Mouse (Mus musculus) left cerebral cortex, postnatal 25 days (tissue): ENCODE measurements around the gene Rnf227. TPM values are rescaled to one million over a fixed set of nuclear protein-coding genes. Genes with fewer than 3 reads are reported as not detected.
A peak's percentile ranks its signal among the peaks of the same experiment; 100 is the strongest.
"Not testable (repeated sequence)": the region's sequence is repeated elsewhere in the genome, so short reads cannot be mapped to it uniquely, and the experiment has no call there.

Source experiments
- DNase-seq, 2 experiments: peaks; one replicate each; pipeline ENCODE4 v3.0.0; 2022; ENCODE audit warnings: low spot score in 2 of 2, mixed read lengths in 1 of 2
- intact Hi-C: fragments of 180-260 bp; cut with DNase I; formaldehyde crosslinking; loops from one replicate; pipeline ENCODE4 v1.15.1; 2025
- total RNA-seq, 2 experiments: library from RNA; stranded (reverse); gene quantifications; 2 replicates each; pipeline ENCODE4 v1.2.3; 2021

Rnf227 gene
- total RNA-seq = 100 to 1,000 TPM; 141 to 143 TPM

DNA sequence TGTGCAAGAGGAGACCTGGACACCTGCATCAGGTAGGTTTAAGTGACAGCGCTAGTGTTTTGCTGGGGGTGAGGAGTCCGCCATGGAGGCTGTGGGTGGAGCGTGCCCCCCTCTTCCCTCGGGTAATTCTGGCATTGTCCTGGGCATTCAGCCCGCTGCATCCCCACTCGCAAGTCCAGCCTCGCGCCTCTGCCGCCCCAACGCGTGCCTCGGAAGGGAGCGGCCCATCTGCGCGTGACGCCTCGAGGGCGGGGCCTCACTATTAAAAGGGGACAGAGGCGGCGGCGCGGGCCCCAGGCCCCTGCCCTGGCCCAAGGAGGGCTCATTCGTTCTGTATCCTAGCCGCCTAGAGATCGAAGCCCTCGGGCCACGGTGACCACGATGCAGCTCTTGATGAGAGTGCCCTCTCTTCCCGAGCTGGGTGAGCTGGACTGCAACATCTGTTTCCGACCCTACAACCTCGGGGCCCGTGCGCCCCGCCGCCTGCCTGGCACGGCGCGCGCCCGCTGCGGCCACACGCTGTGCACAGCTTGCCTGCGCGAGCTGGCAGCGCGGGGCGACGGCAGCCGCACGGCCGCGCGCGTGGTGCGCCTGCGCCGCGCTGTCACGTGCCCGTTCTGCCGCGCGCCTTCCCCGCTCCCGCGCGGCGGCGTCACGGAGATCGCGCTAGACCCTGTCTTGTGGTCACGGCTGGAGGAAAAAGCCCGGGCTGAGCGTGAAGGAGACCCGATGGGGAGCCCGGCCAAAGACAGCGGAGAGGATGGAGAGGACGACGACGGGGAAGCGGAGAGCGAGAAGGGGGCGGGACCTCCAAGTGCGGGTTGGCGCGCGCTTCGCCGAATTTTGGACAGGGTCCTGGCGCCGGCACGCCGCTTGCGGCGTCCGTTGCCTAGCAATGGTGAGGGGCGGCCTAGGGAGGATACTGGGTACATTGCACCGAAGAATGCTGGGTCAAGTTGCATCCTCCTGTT, at the start of gene Rnf227:
Gene Rnf227, plus strand, starts transcription at position 301 of the 971 bp plus-strand sequence.
- peak; percentile 80 to 90 for DNase-seq
- intact Hi-C loops = no loop called here

- intact Hi-C loops = no loop called here
- no peak for DNase-seq
Observed at GRCm38 (mm10) chr11:69291111-69291510, 49.1 kb upstream of the Rnf227 start.

- intact Hi-C loops = no loop called here
- DNase-seq = peak in 1 of 2 experiments; percentile 74
Observed at GRCm38 (mm10) chr11:69295286-69295685, 45.0 kb upstream of the Rnf227 start.

DNA sequence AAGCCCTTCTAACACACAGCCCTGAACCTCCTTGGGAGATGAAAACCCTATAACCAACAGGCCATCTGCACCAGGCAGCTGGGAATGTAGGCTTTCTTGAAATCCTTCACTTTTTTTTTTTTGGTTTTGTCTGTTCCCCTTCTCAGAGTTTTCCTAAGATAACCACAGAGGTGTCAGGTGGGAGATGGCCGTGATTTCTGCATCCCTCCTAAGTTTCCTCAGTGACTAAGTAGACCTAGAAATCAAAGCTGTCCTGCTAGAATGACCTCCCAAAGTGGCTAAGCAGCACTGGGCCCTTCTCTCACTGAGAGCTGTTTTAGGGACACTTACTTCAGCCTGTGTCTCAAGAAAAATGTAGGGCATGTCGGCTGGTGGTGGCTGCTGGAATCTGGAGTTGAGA, 42.5 kb upstream of the Rnf227 start:
- intact Hi-C loops = loop anchor here (2.0 kb wide), 1 partner anchor 25 kb away; the partner anchor contains the start of genes Cntrob and Trappc1
- peak in 1 of 2 experiments; percentile 66 for DNase-seq

- DNase-seq = no peak
- intact Hi-C loops = loop anchor here (2.0 kb wide), 1 partner anchor 25 kb away; the partner anchor contains the start of genes Cntrob and Trappc1
Observed at GRCm38 (mm10) chr11:69298231-69298630, 42.0 kb upstream of the Rnf227 start.

GRCm38 (mm10) chr11:69302817-69303216, 37.4 kb upstream of the Rnf227 start:
- no peak for DNase-seq
- intact Hi-C loops = no loop called here

- intact Hi-C loops = no loop called here
Observed at GRCm38 (mm10) chr11:69305291-69305690, 35.0 kb upstream of the Rnf227 start.

DNA sequence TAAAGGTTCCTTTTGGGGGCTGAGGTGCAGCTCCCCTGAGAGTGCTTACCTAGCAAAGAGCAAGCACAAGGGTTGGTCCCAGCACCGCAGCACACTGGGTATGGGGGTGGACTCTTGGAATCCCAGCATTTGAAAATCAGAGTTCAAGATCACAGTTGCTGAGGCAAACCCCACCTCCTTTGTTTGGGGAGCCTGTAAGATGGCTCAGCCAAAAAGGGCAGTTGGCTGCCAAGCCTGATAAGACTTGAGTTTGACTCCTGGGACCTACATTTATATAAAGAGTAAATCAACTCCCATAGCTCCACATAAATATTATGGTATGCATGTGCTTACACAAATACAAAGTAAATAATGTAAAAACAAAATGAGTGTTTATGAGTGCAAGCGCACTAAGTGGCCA, 34.2 kb upstream of the Rnf227 start:
- intact Hi-C loops = no loop called here
- no peak for DNase-seq

More at GRCm38 (mm10) chr11:69305291-69305690, 35.0 kb upstream of the Rnf227 start:
- no peak for DNase-seq

- intact Hi-C loops = no loop called here
- no peak for DNase-seq
Observed at GRCm38 (mm10) chr11:69311266-69311665, 29.0 kb upstream of the Rnf227 start.

DNA sequence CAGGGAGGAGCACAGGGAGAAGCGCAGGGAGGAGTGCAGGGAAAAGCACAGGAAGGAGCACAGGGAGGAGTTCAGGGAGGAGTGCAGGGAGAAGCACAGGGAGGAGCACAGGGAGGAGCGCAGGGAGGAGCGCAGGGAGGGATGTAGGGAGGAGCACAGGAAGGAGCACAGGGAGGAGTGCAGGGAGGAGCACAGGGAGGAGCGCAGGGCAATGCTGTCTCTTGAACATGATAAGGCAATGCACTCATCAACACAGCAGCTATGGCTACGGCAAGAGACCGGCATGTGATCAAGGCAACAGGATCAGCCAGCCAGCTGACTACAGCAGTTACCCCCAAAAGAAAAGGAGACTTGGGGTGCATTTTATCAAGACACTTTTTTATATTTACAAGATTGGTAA, 23.9 kb upstream of the Rnf227 start:
- DNase-seq = no peak
- intact Hi-C loops = no loop called here

GRCm38 (mm10) chr11:69318000-69318399, 22.3 kb upstream of the Rnf227 start:
- intact Hi-C loops, DNase-seq: not testable (repeated sequence)

DNA sequence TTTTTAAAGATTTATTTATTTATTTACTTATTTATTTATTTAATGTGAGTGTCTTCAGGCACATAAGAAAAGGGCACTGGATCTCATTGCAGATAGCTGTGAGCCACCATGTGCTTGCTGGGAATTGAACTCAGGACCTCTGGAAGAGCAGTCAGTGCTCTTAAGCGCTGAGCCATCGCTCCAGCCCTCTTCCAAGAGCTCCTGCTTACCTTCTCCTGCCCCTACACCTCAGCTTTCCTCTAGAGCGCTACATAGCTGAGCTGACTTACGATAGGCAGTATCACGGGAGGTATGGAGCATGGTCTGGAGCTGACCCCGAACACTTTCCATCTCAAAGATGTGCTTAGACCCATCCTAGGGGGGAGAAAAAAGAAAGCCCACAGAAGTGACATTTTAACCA, 18.7 kb upstream of the Rnf227 start:
- intact Hi-C loops = loop anchor here (5.0 kb wide), 1 partner anchor 46 kb away; the partner anchor contains the start of gene Chd3
- no peak for DNase-seq

- DNase-seq = peak; percentile 34 to 77
- intact Hi-C loops = loop anchor here (2.0 to 5.0 kb wide), 3 partner anchors 23 to 53 kb away; partner anchors contain the start of gene Chd3
Observed at GRCm38 (mm10) chr11:69322010-69322409, 18.3 kb upstream of the Rnf227 start.

- intact Hi-C loops = loop anchor here (2.0 to 5.0 kb wide), 3 partner anchors 24 to 54 kb away; partner anchors contain the start of gene Chd3
Observed at GRCm38 (mm10) chr11:69322693-69323471, 17.4 kb upstream of the Rnf227 start.

DNA sequence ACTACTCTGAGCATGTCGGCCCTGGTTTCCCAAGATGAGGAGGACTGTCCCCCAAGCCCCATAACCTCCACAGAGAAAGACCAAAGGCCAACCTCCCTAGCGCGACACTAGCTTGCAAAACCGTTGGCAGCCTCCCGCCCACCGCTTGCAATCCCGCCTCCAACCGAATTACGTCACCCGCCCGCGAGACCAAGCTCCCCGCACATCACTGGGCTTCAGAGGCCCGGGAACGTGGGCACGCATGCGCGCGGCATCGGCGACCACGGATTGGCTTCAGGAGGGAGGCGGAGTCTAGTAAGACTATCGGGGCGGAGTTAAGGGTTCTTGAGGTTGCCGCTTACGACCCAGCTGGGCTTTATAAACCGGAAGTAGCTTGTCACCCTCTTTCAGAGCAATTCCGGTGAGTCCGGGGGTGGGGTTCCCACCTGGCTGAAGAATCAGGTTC, 16.6 kb upstream of the Rnf227 start, which contains the start of the genes Cntrob and Trappc1:
Gene Cntrob, minus strand, starts transcription at position 109 of the 445 bp plus-strand sequence.
Gene Trappc1, plus strand, starts transcription at position 314 of the 445 bp plus-strand sequence.
- peak; percentile 97 to 99 for DNase-seq
- intact Hi-C loops = loop anchor here (2.0 to 5.0 kb wide), 4 partner anchors 25 to 65 kb away; partner anchors contain the start of gene Chd3

More at GRCm38 (mm10) chr11:69322693-69323471, 17.4 kb upstream of the Rnf227 start:
- no peak for DNase-seq

GRCm38 (mm10) chr11:69324749-69325148, 15.5 kb upstream of the Rnf227 start:
- no peak for DNase-seq
- intact Hi-C loops = loop anchor here (2.0 to 5.0 kb wide), 2 partner anchors 43 to 64 kb away; partner anchors contain the start of gene Chd3

DNA sequence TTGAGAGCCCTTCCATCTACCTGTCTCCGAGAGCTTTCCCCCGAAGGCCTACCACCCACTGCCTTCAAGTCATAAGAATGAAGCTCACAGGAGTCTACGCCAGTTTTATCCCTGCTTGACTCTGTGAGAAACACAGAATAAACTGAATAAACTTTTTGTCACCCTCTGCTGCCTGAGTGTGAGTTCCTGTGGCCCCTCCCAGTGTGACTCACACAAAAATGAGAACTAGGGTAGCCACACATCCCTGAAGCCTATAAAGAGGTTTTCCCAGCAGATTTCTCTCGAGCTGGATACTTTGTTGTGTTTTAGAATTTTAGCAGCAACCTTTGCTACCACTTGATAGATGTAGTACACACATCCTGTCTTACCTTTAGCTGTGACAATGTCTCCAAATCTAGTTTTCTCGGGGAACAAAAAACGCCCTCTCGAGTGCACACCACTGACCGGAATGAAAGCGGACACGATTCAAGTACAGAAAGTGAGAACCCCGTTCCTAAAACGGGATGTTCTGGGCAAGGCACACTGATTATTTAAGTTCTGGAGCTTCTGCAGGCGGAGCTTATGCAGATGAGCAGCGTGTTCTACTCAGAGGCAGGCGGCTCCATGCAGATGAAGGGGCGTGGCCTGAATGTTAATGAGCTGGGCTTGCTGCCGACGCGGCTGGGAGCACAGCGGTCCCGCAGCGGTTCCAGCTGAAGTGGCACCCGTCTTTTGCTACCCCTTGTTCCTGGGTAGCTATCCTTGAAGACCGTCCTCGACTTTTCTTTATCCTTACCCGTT, 14.4 kb upstream of the Rnf227 start, which contains the start of gene Kcnab3:
Gene Kcnab3, plus strand, starts transcription at position 631 of the 780 bp plus-strand sequence.
- intact Hi-C loops = loop anchor here (2.0 kb wide), 1 partner anchor 63 kb away; no protein-coding TSS in a partner anchor
- peak; percentile 84 to 93 for DNase-seq

DNA sequence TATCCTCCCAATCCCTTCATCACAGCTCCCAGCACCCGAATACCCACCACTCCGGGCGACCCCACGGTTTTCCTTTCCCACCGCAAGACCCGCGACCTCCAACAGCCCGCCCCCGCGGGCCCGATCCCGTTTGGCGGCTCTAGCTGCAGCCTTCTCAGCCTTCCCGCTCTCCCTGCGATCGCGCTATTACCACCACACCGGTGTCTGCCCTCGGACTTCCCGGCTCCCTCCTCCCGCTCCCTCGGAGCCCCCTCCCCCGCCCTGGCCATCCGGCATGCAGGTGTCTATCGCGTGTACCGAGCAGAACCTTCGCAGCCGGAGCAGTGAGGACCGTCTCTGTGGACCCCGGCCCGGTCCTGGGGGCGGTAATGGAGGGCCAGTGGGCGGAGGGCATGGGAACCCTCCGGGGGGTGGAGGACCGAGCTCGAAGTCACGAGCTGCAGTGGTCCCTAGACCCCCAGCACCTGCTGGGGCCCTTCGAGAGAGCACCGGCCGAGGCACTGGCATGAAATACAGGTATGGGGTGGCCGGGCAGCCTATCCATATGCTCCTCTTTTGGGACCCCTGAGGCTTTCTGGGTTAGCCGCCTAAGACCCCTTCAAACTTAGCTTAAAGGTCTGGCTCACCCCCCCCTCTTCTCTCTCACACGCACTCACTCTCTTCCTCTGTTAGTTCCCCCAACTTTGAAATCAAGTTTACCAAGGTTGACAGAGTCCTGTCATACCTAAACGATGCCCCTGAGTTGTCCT, 13.7 kb upstream of the Rnf227 start:
- intact Hi-C loops = no loop called here

More for the DNA sequence above, 13.7 kb upstream of the Rnf227 start:
- DNase-seq = no peak
